Mouse (Mus musculus) heart, adult 18-20 months (tissue): Measurements from ENCODE around the gene Theg. TPM values are rescaled to one million over a fixed set of nuclear protein-coding genes. Genes with fewer than 3 reads are reported as not detected.

Experiments
- DNase-seq, 2 experiments: peaks; one replicate each; pipeline ENCODE4 v3.0.0; 2021 to 2022; ENCODE audit warnings: mixed read lengths in 1 of 2
- total RNA-seq, 2 experiments: library from RNA; stranded (reverse); gene quantifications; 2 replicates each; pipeline ENCODE4 v1.2.3; 2021

The Theg gene
- total RNA-seq, 2 experiments from 2014 or later: not detected

DNA sequence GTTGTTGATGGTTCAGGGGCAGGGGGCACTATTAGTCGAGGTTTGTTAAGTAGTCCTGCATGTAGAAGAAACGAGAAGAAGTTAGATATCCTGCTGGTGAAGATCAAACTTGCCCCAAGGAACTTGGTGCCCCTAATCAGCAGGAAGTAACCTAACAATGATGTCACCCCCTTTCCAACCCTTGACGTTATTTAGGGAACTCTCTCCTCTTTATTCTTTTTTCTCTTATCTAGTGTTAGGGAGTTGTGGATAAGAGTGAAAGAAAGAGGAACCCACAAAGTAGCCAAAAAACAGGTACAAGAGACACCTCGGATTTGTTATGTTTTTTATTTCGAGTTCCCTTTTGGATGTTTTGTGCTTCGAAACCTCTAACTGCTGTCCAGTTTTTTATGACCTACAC is 7.0 kb upstream of the Theg start:
- DNase-seq: no peak

DNA sequence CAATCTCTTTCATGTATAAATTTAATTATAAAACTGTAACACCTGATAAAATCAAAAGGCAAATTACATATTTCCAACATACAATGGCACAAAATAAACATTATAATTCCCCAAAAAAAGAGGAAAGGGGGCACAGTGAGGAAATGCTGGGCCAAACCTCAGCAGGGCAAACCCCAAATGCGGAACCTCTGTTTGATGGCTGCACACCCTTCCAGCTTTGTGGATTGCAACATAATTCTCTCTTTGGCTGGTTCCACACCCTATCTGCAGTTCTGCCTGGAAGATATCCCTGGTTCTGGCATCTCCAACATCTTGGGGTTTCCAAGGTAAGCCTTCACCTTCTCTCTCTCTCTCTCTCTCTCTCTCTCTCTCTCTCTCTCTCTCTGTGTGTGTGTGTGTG is 3.6 kb upstream of the Theg start:
- no peak for DNase-seq

DNA sequence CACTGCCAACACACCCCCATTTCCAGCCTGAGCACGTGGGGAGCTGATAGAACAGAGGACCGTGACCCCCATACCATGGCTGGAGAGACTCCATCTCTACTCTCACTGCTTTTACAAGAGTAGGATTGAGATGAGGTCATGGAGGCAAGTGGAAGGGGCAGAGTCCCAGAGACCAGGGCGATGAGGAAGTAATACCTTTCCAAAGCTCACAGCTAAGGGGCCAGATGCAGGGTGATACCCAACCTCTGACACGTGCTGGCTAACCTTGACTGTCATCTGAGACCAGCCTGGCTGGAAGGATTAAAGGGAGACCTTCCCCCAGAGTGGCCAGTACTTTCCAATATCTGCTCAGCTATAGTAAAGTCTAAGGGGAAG is 608 bp upstream of the Theg start:
- no peak for DNase-seq

DNA sequence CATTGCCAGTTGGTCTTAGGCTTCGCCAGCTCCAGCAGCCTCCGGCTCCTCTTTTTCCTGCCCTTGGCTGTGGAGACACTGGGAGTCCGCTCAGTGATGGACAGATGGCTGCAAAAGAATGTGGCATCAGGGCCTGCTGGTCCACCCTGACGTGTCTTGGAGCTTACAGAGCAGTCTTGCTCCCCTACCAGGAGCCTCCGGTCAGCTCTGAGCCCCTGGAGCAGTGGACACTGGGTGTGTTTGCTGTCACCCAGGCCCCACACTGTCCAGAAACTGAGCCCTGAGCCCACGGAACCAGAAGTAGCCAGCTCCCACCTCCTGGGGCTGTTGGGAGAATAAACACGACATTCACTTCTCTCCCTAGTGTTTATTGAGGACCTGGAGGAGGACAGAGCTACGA is 888 bp downstream of the Theg start:
- DNase-seq: no peak

DNA sequence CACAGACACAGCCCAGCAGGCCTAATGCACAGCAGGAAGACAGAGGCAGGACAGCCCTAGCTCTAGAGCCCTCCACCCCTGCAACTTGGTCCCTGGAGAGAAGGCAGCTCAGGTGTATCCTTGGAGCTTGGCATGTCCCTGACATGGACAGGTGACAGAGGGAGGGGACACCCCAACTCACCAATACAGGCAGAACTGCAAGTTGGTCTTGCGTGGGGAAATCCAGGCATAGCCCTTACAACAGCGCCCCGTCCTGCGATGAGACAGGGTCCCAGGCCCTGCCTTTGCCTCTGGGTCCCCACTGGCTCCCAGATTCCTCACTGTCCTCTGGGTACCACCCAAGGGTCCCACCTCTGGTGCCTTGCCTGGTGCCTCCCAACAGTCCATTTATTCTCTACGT is 1.4 kb downstream of the Theg start:
- DNase-seq: no peak

DNA sequence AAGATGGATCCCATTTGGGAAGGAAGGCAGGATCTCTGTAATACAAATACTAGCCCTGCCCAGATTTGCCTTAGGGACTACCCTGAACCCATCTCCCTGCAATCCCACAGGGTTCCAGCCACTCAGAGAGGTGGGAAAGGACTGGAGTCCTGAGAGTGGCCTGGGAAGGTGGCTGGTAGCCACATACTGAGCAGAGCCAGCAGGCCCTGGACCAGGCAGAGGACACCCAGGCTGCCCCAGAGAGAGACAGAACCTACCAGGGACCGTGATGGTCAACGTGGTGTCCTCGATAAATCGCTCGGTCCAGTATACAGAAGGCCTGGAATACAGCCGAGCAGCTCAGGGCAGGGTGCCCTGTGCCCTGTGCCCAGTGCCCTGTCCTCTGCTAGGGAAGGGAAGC is 2.0 kb downstream of the Theg start:
- no peak for DNase-seq

DNA sequence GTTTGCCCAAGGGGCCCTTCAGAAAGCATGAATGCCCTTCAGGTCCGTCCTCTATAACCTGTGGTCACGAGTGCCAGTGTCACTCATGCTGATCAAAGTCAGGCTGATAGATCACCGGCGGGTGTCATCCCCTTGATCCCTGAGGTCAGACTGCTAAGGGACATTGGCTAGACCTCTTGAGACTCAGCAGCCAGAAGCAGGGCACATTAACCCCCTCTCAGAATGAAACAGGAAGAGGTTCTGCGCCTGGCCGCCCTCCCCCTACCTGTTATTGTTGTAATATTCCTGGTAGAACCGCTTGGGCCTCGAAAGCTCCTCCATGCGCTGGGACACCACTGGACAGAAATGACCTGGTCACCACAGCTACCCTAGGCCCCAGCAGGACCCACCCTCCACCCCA is 2.7 kb downstream of the Theg start:
- DNase-seq: no peak

DNA sequence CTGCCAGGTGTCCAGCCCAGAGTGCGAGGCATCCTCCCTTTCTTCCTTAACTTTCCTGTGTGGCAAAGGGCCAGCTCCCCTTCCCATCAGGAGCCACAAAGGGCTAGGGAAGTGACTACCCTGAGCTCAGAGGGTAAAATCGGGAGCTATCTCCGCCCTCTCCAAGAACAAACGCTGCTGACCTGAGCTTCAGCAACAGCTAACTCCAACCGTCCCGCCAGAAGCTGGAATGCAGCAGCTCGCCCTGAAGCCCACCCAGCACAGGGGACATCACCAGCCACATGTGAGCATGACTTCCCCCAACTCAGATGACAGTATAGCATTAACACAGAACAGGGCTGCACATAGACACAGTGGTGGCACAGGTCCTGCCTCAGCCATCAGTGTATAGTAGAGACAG is 3.1 kb downstream of the Theg start:
- DNase-seq: no peak

DNA sequence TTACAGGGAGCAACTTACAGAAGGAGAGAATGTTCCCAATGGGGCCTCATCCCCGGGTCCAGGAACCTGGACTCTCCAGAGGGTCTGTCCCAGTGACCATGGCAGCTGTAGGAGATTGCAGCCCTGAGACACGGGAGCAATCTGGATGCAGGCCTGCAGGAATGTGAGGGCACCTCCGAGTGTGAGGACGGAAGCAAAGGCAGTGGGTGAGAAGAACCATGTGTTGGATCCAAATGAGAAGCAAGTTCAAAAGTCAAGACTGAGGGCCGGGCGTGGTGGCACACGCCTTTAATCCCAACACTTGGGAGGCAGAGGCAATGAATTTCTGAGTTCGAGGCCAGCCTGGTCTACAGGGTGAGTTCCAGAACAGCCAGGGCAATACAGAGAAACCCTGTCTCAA is 5.6 kb downstream of the Theg start:
- no peak for DNase-seq

DNA sequence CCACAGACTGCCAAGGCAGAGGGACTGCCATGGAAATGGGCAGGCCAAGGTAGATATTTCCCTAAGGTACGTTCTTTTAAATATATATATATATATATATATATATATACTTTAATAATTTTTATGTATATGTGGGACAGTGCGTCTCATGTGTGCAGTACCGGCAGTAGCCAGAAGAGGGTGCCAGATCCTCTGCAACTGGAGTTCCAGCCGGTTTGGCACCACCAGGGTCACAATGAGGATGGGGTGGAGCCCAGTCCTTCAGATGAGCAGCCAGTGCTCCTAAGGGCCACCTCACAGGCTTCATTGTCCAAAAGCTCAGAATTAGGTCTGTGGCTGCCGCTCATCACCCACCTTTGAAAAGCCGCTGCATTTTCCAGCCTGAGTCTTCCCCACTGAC is 6.3 kb downstream of the Theg start:
- peak in 1 of 2 experiments; percentile 17 for DNase-seq

DNA sequence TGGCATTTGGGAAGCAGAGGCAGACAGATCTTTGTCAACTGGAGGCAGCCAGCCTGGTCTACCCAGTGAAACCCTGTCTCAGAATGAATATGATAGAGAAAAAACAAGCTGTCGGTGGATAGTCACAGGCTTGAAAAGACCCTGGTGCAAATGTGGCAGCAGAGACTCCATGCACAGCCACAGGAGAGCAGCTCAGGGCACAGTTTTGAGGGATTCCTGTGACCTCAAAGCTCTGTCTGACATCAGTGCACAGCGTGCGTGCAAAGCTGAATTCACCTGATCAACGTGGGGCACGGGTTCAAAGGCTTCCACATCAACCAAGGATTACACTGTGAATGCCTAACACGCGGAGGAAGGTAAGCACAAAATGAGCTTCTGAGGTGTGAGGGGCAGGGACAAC is 6.8 kb downstream of the Theg start:
- no peak for DNase-seq

DNA sequence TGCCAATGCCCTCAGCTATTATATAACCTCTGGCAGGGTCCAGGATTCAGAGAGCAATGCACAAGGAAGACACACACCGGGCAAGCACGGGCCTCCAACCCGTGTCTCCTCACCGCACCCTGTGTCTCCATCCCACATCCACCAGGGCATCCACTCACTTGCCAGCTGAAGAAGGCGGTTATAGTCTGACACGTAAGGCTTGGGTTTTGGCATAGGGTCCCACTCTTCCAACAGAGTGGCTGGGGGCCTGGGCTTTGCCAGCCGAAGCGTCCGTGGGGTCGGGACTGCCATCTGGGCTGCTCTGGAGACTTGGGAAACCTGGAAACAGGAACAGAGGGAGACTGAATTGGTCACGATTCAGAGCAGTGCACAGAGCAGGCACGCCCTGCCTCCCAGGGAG is 7.3 kb downstream of the Theg start:
- no peak for DNase-seq

DNA sequence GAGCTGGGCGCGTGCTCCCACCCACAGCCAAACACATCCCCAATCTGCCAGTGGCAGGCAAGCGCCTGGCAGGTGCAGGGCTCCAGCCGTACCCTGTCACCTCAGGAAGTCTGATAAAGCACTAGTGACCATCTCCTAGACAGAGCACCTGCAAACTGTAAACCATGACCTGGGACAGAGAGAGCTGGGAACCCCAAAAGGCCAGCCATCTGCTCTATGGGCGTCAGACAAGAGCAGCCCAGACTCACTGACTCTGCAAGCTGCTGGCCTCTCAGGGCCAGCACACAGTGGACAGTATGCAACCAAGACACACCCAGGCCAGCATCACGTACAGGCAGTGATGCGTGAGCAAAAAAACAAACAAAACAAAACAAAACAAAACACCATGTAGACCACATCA is 8.2 kb downstream of the Theg start:
- no peak for DNase-seq

DNA sequence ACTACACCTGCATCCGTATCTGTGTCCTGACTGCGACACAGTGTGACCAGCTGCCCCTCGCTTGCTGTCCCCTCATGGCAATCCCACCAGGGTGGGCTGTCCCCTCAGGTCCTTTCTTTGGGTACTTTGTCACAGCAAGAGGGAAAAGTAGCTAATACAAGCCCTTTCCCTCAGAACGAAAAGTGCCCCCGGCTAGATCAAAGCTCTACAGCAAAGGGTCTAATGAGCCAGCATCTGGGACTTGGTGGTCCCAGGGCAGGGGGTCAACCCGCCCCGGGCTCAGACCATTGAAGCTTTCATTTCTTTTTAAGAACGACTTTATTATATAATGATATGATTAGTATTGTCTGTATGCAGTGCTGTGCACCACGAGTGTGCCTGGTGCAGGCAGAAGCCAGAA is 8.9 kb downstream of the Theg start:
- no peak for DNase-seq

DNA sequence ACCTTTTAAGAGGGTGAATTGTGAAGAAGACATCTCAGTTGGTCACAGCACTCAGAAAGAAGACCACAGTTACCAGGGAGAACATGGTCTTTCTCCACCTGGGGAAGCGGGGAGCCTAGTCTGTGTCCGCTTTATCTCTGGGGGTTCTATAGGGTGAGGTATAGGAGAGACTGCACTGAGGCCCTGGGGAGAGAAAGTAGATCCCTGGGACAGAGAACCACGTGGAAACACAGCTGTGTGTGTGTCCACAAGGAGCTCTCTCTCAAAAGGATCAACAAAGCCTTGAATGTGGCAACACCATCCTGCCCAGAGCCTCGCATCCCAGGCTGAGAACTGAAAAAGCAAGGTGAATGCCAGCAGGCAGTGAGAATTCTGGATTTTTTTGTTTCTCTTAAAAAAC is 9.8 kb downstream of the Theg start:
- DNase-seq: no peak

DNA sequence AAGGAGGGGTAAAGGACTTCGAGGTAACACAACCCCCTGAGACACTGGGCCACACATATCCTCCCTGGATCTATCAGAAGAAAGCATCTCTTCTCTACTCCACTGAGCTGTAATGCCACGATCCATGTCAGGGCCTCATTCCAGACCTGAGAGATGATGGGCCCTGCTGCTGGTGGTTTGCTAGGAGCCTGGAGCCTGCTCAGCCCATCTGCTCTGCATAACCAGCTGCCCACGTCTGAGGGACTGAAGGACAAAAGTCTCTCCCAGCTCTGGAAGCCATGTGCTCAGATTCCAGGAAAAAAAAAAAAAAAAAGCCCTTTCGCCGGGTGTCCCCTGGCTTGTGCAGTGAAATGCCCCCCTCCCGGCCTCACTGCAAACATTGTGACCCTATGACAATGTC is 11.4 kb downstream of the Theg start:
- no peak for DNase-seq

DNA sequence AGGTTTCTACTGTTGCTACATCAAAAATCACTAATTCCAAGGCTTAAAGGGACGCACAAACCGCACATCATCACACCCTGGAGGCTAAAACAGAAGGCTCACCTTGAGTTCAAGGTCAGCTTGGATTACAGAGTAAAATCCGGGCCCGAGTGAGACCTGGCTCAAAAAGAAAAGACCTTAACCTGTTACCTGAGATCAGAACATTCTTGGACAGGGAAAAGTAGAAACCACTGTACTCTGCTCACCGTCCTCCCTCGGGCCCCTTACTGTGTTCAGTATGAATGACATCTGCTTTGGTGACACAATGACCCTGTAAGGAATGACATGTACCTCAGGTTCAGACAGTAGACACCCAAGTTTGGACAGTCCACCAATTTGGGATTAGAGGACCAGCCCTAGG is 12.3 kb downstream of the Theg start:
- DNase-seq: no peak

DNA sequence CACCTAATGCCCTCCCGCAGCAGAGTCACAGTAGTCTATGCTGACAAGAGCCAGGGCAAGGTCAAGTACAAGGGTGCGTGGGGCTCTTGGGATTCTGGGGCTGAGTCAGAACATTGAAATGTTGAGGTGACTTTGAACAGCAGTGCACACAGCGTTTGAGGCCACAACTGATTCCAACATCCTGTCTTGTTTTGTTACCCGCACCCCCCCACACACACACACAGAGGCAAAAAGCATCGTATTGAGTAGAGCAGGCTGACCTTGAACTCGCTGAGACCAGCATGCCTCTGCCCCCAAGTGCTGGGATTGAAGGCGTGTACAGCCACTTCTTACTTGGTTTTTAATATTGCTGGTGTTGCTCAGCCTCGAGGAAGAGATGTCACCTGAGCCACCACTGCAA is 12.8 kb downstream of the Theg start:
- DNase-seq: no peak

DNA sequence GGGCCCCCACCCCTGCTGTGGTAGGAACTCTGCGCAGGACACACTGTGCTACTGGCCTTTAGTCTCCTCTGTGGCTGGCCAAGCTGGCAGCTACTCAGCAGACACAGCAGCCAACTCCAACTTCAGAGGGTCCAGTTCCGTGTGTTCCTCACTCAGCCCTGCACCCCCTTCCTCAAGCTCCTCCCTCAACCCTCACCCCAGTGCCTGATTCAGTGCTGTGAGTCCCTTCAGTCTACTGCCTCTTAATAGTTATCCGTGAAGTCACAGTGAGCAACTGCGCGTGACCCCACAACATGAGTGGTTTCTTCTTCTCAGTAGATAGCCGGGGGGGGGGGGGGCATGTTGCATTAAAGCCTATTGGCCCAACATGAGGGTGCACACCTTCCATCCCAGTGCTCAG is 13.5 kb downstream of the Theg start:
- DNase-seq: no peak

DNA sequence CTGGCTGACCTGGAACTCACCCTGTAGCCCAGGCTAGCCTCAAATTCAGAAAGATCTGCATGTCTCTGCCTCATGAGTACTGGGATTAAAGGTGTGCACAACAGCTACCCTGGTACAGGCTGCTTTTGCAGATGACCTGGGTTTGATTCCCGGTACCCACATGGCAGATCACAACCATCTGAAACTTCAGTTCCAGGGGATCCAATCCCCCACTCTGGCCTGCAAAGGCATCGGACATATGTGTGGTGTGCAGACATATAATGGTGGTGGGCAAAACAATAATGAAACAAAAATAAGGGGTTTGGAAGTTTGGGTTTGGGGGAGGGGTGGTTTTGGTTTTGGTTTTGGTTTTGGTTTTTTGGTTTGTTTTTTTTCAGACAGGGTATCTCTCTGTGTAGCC is 15.8 kb downstream of the Theg start:
- no peak for DNase-seq

DNA sequence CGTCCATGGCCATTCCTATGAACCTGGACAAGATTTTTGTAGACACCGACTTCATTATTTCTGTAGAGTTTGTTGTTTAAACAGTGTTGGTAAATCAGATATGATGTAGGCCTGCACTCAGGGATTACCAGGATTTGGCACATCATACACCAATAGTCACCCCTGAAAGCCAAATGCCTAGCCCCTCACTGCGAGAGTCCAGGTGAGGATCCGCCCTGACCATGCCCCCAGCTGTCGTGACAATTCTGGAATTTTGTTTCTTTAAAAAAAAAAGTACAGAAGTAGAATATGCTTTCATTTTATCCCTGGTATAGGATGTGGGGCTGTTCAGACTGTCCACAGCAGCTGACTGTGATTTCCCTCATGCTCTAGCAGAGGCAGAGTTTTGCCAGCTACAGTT is 17.2 kb downstream of the Theg start:
- no peak for DNase-seq

DNA sequence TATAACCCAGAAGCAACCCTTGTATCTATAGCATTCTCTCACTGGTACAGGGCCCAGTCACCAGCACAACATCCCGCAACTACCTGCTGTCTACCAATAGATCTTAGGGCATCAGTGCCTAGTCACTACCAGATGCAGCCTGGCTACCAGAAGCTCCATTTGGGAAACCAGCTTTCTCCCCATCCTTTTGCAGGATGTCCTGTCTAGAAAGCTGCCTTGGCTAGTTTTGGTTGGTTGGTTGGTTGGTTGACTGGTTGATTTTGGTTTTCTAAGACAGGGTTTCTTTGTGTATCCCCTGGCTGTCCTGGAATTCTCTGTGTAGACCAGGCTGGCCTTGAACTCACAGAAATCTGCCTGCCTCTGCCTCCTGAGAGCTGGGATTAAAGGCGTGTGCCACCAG is 27.4 kb downstream of the Theg start:
- no peak for DNase-seq

DNA sequence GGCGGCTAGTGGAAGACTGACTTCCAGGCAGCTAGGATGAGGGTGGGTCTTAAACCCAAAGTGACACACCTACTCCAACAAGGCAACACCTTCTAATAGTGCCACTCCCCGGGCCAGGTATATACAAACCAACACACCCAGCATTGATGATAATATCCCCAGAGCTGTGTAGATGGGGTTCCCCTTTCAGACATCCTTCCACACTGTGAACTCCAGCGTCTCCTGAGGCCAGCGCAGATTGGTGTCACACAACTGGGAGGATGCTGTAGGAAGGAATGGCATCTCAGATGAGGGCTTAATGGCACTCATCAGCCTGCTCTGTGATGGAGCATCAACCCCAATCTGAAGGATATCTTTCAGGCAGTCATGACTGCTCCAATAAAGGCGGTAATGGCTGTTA is 29.6 kb downstream of the Theg start:
- DNase-seq: no peak

DNA sequence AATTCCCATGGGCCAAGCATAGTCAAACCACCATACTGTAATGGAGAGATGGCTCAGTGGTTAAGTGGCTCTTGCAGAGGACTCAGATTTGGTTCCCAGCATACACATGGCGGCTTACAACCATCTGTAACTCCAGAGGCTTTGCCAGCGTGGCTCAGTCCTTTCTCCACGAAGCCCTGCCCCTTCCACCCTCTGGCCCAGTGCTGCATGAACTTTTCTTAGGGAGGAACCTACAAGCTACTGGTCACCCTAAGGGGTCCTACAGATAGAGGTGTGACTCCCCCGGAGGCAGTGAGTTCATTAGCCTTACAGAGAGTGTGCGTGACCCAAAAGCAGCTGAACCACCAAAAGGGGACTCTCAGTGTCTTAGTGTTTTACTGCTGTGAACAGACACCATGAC is 30.2 kb downstream of the Theg start:
- no peak for DNase-seq

DNA sequence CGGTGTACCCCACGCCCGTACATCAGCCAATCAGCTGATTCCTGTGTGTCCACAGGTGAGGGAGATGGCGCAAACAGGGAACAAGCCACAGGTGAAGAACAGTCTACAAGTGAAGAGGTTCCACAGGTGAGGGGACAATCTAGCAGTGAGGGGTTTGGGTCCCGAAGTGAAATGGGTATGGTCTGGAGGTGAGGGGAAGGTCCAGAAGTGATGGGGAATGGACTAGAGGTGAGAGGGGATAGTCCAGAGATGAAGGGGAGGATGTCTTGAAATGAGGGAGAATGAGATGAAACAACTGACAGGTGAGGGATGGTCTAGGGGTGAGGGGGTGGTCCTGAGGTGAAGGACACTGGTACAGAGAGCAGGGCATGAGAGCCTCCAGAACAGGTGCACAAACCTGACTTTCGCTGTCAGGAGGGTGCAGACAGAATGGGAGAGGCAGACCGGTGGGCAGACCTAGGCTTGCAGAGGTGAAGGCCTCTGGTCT is 31.9 kb downstream of the Theg start:
- no peak for DNase-seq
